Mouse (Mus musculus) erythroid progenitor cell, adult 5-6 weeks (primary cell): Measurements from ENCODE around the gene Dnajb6. TPM values are rescaled to one million over a fixed set of nuclear protein-coding genes. Genes with fewer than 3 reads are reported as not detected.

Source experiments
- ATAC-seq: replicated peaks from 2 replicates; pipeline ENCODE4 v1.8.0; 2016; ENCODE audit warnings: moderate number of reproducible peaks, mild to moderate bottlenecking, moderate TSS enrichment, inconsistent platforms; ENCODE audit not compliant: poor library complexity, low FRiP score, severe bottlenecking
- total RNA-seq, 2 experiments: library from RNA; stranded (forward) in 1 of 2; stranded (reverse) in 1 of 2; fragments of 150-400 nt in 1 of 2; fragments of 186-747, 209-891 nt in 1 of 2; gene quantifications; 2 replicates each; pipeline versions ENCODE4 v1.2.3 to v1.2.4; 2015 to 2017; ENCODE audit warnings: low replicate concordance in 2 of 2

Gene Dnajb6
- total RNA-seq, 2 experiments from 2014 or later: 121 to 154 TPM

GRCm38 (mm10) chr5:29842444-29843166 lies 107.1 kb downstream of the Dnajb6 start:
- no peak for ATAC-seq

DNA sequence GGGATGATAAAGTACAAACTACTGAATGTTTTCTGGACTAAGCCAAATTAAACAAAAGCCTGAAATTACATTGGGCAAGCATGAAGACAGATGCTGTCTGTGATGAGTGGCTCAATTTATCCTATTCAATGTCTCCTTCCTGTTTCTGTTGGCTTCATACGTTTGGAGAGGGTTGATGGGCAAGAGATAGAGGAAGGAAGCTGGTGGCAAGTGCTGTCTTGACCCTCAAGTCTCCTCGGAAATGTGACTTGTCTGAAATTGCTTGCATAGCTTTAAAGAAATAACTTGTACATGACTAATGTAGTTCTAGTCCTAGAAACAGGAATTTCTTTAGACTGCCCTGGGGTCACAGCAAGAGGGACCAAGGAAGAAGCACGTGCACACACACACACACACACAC lies 109.5 kb downstream of the Dnajb6 start:
- no peak for ATAC-seq

GRCm38 (mm10) chr5:29847494-29847893 lies 112.0 kb downstream of the Dnajb6 start:
- ATAC-seq: no peak

GRCm38 (mm10) chr5:29848091-29848490 lies 112.6 kb downstream of the Dnajb6 start:
- ATAC-seq: no peak

GRCm38 (mm10) chr5:29852376-29852775 lies 116.9 kb downstream of the Dnajb6 start:
- ATAC-seq: no peak

DNA sequence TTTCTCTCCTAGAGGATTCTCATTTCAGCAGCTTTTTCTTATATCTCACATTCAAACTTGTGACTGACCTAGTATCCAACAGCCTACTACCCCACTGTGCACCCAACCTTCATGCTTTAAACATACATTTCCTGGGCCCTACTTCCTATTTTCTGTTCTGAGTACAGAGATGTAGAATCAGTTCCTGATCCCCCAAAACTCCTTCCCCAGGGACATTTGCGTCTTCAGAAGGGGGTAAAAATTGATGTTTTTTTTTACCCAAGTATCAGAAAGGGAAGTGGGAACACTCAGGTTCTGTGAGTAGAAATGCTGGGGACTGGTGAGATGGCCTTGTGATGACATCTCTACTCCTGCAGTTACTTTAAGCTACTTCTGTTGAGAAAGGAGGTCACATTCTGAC lies 117.5 kb downstream of the Dnajb6 start:
- ATAC-seq: no peak

- ATAC-seq: no peak
Observed at GRCm38 (mm10) chr5:29854376-29854775, 118.9 kb downstream of the Dnajb6 start.

- ATAC-seq: no peak
Observed at GRCm38 (mm10) chr5:29854971-29855370, 119.5 kb downstream of the Dnajb6 start.

GRCm38 (mm10) chr5:29861522-29861921 lies 126.0 kb downstream of the Dnajb6 start:
- ATAC-seq: no peak

DNA sequence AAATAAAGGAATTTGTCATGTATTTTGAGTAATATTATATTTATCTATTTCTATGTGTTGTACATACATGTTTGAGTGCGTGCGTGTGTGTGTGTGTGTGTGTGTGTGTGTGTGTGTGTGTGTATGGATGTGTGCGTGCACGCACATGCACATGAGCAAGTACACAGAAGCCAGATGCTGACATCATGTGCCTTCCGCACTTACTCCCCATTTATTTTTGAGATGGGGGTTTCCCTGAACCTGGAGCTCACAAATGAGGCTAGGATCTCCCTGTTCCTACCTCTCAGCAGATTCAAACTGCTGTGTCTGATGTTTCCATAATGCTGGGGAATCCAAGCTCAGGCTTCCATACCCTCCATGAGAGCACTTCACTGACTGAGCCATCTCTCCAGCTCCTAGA lies 126.9 kb downstream of the Dnajb6 start:
- ATAC-seq: no peak

DNA sequence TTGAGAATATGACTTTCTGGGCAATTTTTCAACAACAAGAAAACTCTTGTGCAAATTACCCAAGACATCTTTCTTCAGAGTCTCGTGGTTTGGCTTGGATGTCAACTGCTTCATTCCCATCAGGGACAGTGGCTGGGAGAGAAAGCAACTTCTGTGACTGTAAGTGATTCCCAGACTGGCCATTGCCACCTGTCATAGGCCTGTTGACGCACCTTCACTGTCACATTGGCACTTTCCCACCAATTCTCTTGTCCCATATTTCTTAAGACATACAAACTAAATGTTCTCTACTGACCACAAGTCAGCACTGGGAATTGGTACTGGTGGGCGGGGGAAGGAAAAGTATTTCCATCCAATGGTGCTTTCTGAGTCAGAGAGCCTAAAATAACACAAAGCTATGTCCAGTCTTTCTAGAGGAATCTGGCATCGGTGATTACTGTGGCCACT lies 128.8 kb downstream of the Dnajb6 start:
- ATAC-seq: no peak

GRCm38 (mm10) chr5:29864994-29865393 lies 129.5 kb downstream of the Dnajb6 start:
- no peak for ATAC-seq

Other genes starting within 250 kb of the Dnajb6 start
- gene Ube3c, start 166.4 kb upstream of the Dnajb6 start, total RNA-seq (2015; ENCODE audit: low replicate concordance): 23.8 and 41.1 TPM in 2 replicates
- gene Ube3c, start 166.4 kb upstream of the Dnajb6 start, total RNA-seq (2017; ENCODE audit: low replicate concordance): 46.2 and 49.9 TPM in 2 replicates
- 10.8 TPM in 1 of 2 replicates, not detected in the other for gene Gm5129, start 248 bp downstream of the Dnajb6 start, total RNA-seq (2015; ENCODE audit: low replicate concordance)
- gene Gm5129, start 248 bp downstream of the Dnajb6 start, total RNA-seq (2017; ENCODE audit: low replicate concordance): not detected in 2 replicates